Mouse (Mus musculus) bone marrow, adult 2 months (tissue): ENCODE measurements at regions not wholly inside any gene's neighbourhood (a gene's known extent, or its start where the extent isn't known, plus 50 kb on each side); places are given as distances from the start of the nearest gene placed in this dataset.

Source experiments
- CTCF ChIP-seq: fragments of 200-500 bp; IDR thresholded peaks from 2 replicates; pipeline ENCODE4 v1.5.1; 2011; ENCODE audit warnings: low read length, control low read depth; ENCODE audit not compliant: control insufficient read depth, insufficient read depth
- POLR2A ChIP-seq: fragments of 200-500 bp; IDR thresholded peaks from 2 replicates; pipeline ENCODE4 v1.6.1; 2011; ENCODE audit warnings: low read depth, mild to moderate bottlenecking, control low read depth, low read length, borderline replicate concordance; ENCODE audit not compliant: control insufficient read depth

GRCm38 (mm10) chr13:57303805-57304204 is 408.0 kb upstream of the Trpc7 start:
- TF ChIP-seq CTCF: no peak
- no peak for TF ChIP-seq POLR2A
